Mouse (Mus musculus) liver, postnatal 0 days (tissue): ENCODE measurements around the gene Msl1.

ENCODE experiments used
- CTCF ChIP-seq: sonication (generic); IDR thresholded peaks from 2 replicates; pipeline ENCODE4 v1.5.1; 2016; ENCODE audit warnings: antibody characterized with exemption, low read depth
- EP300 ChIP-seq: IDR thresholded peaks from 2 replicates; pipeline ENCODE4 v1.6.1; 2016; ENCODE audit warnings: antibody characterized with exemption, low read depth, mild to moderate bottlenecking

DNA sequence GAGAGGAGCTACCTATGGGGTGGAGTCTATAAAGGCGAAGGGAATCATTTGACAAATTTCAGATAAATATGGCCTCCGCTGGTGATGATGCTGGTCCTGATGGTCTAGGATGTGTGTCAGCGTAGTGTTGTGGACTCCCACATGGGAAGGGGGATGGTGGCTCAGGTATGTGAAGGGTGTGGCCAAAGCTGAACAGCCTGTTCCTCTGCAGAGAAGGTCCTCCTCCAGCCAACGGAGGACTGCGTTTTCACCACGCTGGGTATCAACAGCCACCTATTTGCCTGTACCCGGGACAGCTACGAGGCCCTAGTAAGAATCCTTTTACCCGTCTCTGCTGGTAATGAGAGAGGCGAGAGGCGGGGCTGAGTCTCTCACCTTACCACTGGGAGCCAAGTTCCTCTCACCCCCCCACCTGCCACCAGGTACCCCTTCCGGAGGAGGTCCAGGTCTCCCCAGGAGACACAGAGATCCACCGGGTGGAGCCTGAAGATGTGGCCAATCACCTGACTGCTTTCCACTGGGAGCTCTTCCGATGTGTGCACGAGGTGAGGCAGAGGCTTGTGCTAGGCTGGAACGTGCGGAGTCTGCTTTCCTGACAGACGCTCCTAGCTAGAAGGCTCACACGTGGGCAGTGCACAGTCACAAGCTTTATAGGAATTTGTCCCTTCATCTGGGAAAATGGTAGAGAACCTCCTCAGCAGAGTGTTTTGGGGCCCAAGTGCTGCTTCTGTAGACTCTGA lies 51.7 kb downstream of the Msl1 start:
- TF ChIP-seq CTCF = no peak
- TF ChIP-seq EP300 = no peak
